Mouse (Mus musculus) cerebellum, adult 2 months (tissue): ENCODE data around the gene Pacrg. TPM values are rescaled to one million over a fixed set of nuclear protein-coding genes. Genes with fewer than 3 reads are reported as not detected.

Source experiments
- DNase-seq, 2 experiments: peaks; one replicate each; pipeline ENCODE4 v3.0.0; 2021
- H3K27ac ChIP-seq: fragments of 200-500 bp; 2 replicates; pipeline ENCODE4 v1.5.1; 2012; ENCODE audit warnings: low read length, control low read depth, inconsistent platforms; ENCODE audit not compliant: insufficient read depth
- H3K27me3 ChIP-seq: fragments of 200-500 bp; 2 replicates; pipeline ENCODE4 v1.6.1; 2012; ENCODE audit warnings: inconsistent platforms, mild to moderate bottlenecking, low read length, moderate library complexity; ENCODE audit not compliant: control insufficient read depth, insufficient read depth
- H3K4me1 ChIP-seq: fragments of 200-500 bp; 2 replicates; pipeline ENCODE4 v1.6.1; 2011; ENCODE audit warnings: low read length; ENCODE audit not compliant: control insufficient read depth, insufficient read depth
- H3K4me3 ChIP-seq: fragments of 200-500 bp; replicated peaks from 2 replicates; pipeline ENCODE3; 2011; ENCODE audit warnings: mild to moderate bottlenecking, low read depth, low read length, control low read depth; ENCODE audit not compliant: insufficient read depth
- CTCF ChIP-seq: fragments of 200-500 bp; IDR thresholded peaks from 2 replicates; pipeline ENCODE4 v1.5.1; 2011; ENCODE audit warnings: low read depth, mild to moderate bottlenecking, control low read depth, low read length, moderate library complexity, borderline replicate concordance; ENCODE audit not compliant: insufficient read depth
- POLR2A ChIP-seq: fragments of 200-500 bp; IDR thresholded peaks from 2 replicates; pipeline ENCODE4 v1.6.1; 2011; ENCODE audit warnings: low read length, control low read depth, borderline replicate concordance; ENCODE audit not compliant: insufficient read depth
- WGBS: fragments of 180-500 bp; shearing (Covaris S2); methylation state at CpG from one replicate; pipeline ENCODE4 v1.1.7; 2018; 5-methylcytosine and 5-hydroxymethylcytosine counted together
- polyA plus RNA-seq: library from polyadenylated mRNA; depleted of rRNA; stranded (reverse); fragments of >200 nt; gene quantifications from 2 replicates; pipeline ENCODE4 v1.2.3, GENCODE M21; 2012

The Pacrg gene
- polyA plus RNA-seq, 1 experiment, result 17.4 TPM

DNA sequence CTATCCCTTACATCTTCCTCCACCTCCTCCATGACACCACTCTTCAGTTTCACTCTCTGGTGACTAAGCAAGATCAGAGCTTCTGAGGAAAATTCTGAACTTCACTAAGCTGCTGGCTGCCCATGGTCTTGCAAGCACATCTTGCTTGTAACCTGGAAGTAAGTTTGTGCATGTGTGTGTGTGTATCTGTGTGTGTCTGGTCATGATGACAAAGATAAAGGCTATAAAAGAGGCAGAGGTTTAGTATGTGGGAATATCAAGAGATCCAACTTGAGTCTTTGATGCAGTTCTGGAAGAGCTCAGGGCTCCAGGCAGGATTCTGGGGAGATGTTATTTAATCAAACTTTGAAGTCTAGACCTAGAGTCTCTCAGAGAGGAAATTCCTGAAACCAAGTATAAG is 381.4 kb downstream of the Pacrg start:
- no peaks in the 10 kb centered on the region for H3K4me1 ChIP-seq
- no peak overlapping the region for H3K4me3 ChIP-seq
- H3K27ac ChIP-seq, result no peak overlapping the region
- DNase-seq, result no peak
- TF ChIP-seq POLR2A, result no peak
- TF ChIP-seq CTCF, result no peak
- H3K27me3 ChIP-seq, result no peaks in the 10 kb centered on the region

DNA sequence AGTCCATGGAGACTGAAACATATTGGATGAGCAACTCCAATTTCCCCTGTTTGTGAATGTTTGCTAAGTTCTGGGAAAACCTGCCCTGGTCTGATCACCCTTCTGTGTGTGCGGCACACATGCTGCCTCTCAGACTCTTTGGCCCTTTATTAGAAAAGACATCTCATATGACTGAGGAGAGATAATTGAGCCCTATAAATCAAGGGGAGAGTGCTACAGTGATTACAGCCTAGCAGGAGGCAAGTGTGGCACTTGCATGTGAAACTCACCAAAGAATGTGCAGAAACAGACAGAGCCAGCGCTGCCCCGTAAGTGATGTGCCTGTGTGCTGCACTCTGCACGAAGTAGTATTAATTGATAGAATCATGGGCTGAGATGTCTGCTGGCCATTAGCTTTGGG is 383.7 kb downstream of the Pacrg start:
- no peak for TF ChIP-seq POLR2A
- no peak for TF ChIP-seq CTCF
- no peaks in the 10 kb centered on the region for H3K4me1 ChIP-seq
- no peak overlapping the region for H3K27ac ChIP-seq
- H3K4me3 ChIP-seq, result no peak overlapping the region
- WGBS, result 84% methylated on average over 4 of the region's 4 CpGs
- H3K27me3 ChIP-seq, result no peaks in the 10 kb centered on the region
- DNase-seq, result no peak

DNA sequence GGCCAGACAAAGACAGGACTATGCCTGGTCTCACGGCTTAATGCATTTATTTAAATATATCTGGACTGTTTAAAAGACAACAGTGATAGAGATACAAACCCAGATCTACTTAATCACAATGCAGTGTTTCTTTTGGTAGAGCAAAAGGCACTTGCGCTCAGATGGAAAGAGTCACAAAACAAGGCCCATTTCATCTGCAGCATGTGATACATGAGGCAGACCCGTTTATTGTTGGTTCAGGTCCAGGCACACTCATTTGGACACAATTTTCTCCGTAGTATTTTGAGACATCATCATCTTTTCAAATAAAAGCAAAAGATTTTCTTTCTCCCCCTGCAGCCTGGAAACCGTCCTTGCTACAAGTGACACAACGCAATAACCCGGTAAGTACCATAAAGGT is 384.1 kb downstream of the Pacrg start:
- H3K4me3 ChIP-seq, result no peak overlapping the region
- 80% methylated on average over 7 of the region's 7 CpGs for WGBS

DNA sequence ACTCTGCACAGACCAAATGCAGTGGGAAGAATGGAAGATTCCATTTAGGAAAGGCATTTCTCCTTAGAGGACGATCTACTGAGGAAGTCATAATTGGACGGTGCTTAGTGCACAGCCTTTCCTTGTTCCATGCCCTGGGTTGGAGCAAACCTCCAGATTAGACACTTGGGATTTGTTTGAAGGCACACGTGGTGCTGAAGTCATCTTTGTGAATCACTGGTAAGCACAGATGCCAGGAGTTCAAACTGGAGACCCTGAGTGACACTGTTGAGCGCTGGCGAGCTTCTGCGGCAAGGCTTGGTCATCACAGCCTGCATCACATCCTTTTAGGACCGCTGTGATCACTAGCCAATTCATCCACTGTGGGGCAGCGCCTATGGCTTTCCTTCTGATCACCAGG is 385.7 kb downstream of the Pacrg start:
- Histone ChIP-seq H3K27me3 (no peaks in the 10 kb centered on the region), H3K27ac (no peak overlapping the region), H3K4me3 (no peak overlapping the region), H3K4me1 (no peaks in the 10 kb centered on the region)
- DNase-seq, result peak in 1 of 2 experiments; percentile 33
- TF ChIP-seq POLR2A, result no peak
- no peak for TF ChIP-seq CTCF
- 89% methylated on average over 8 of the region's 8 CpGs for WGBS

More for the DNA sequence above, 384.1 kb downstream of the Pacrg start:
- DNase-seq, result no peak
- H3K27me3 ChIP-seq, result no peaks in the 10 kb centered on the region
- no peaks in the 10 kb centered on the region for H3K4me1 ChIP-seq
- H3K27ac ChIP-seq, result no peak overlapping the region
- TF ChIP-seq POLR2A (no peak), CTCF (no peak)

DNA sequence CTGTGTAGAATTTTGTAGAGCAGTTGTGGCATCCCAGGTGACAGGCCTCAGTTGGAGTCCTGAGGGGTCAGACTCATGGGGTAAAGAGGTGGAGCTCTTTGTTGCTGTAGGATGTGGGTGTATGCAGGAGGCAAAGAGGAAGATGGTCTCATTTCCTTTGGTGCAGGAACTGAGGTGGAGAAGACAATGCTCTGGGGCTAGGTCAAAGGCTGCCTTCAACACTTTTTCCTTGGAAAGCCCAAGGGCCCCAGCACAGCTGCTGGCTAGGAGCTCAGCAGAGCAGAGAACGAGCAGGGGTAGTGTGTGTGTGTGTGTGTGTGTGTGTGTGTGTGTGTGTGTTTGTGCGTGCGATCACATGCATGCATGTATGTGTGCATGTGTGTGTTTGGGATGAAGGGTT is 387.3 kb downstream of the Pacrg start:
- no peak overlapping the region for H3K27ac ChIP-seq
- no peaks in the 10 kb centered on the region for H3K4me1 ChIP-seq
- WGBS, result 82% methylated on average over 3 of the region's 3 CpGs

DNA sequence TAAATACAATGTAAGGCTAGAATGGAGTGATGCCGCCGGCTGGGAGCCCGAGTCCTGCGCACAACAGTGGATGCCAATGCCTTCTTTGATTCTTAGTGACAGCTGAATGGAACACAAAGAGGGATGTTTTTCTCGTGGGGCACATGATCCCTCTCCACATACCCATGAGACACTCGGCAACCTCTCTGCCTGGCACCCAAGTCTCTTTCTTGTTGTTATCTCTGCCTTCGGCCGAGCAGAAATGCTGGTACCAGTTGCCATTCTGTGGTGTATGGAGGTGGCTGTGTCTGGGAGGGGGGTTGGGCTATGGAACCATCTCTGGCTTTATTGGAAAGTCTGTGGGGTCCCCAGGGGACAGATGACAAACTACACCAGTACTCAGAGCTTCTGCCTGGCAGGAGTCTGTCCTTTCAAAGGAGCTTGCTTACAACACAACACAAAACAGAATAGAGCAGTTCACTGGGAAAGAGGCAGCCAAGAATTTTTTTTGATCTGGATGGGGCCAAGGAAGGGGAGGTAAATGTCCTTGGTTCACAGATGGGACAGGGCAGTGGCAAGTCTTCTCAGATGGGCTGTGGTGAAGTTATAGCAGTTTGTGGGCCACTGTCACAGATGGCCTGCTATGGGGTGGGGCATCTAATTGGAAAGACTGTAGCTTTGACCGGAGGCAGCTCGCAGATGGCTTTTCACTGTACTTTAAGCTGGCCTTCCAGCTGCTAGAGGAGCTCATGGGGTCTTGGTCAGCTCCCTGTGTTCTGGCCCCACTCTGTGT is 388.6 kb downstream of the Pacrg start:
- H3K4me1 ChIP-seq, result no peaks in the 10 kb centered on the region
- no peak overlapping the region for H3K4me3 ChIP-seq
- peak overlapping the region; percentile 37; the same call in 1 of the 2 replicates for H3K27ac ChIP-seq
- TF ChIP-seq CTCF (no peak), POLR2A (no peak)
- H3K27me3 ChIP-seq, result no peaks in the 10 kb centered on the region
- 42% methylated on average over 10 of the region's 10 CpGs for WGBS
- peak in 1 of 2 experiments; percentile 32 for DNase-seq

More for the DNA sequence above, 387.3 kb downstream of the Pacrg start:
- Histone ChIP-seq H3K4me3 (no peak overlapping the region), H3K27me3 (no peaks in the 10 kb centered on the region)
- TF ChIP-seq CTCF (no peak), POLR2A (no peak)
- no peak for DNase-seq

DNA sequence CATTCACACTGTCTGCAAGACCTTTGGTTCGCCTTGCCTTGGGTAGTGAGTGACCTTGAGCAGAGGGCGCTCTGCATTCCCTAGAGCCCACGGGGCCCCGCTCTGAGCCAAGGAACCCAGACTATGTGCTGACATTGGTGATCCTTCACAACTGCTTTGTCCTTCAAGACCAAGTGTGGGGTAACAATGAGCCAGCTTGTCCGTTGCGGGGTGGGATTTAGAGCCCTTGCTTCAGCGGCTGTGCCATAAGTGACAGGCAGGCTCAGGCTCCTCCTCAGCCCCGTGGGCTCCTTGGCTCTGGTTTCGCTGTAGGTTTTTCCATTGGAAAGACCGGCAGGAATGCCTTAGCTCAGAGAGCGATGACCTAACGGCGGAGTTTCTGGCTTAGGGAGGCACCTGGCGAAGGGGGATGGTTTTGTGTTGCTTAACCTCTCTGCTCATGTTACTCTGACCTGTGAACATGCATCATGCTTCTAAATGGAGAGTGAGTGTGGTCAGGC is 390.3 kb downstream of the Pacrg start:
- H3K27me3 ChIP-seq, result no peaks in the 10 kb centered on the region
- H3K4me1 ChIP-seq, result no peaks in the 10 kb centered on the region
- 57% methylated on average over 14 of the region's 14 CpGs for WGBS
- DNase-seq, result no peak
- no peak for TF ChIP-seq CTCF
- no peak for TF ChIP-seq POLR2A
- peak overlapping the region; percentile 42; the same call in 1 of the 2 replicates for H3K27ac ChIP-seq
- H3K4me3 ChIP-seq, result no peak overlapping the region

DNA sequence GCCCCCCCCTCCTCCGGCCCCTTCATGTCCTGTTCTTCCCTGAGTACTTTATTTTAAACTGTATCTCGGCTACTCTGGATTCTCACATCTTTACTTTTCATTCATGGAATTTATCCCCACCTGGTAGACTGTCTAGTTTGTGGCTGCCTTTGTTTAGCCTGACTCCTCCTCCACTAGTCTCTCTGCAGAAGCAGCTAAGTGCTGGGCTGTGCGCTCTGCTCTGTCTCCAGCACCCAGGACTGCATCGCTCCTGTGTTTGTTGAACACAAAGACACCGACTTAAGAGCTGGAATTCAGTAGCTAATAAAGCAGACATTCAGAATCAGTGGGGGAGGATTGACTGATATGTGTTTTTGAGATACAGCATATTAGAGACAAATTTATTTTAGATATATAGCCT is 391.7 kb downstream of the Pacrg start:
- no peak overlapping the region for H3K4me3 ChIP-seq
- no peaks in the 10 kb centered on the region for H3K4me1 ChIP-seq
- DNase-seq, result no peak
- peak overlapping the region; percentile 28; the same call in 1 of the 2 replicates for H3K27ac ChIP-seq
- H3K27me3 ChIP-seq, result no peaks in the 10 kb centered on the region
- WGBS, result 86% methylated on average over 5 of the region's 5 CpGs
- TF ChIP-seq POLR2A, result no peak
